Mouse (Mus musculus) neural tube, embryonic 14.5 days (tissue): Measurements from ENCODE around the gene Dnajb12. TPM values are rescaled to one million over a fixed set of nuclear protein-coding genes. Genes with fewer than 3 reads are reported as not detected.
A peak's percentile ranks its signal among the peaks of the same experiment; 100 is the strongest.
"Not testable (repeated sequence)": the region's sequence is repeated elsewhere in the genome, so short reads cannot be mapped to it uniquely, and the experiment has no call there.

Experiments used
- ATAC-seq: fragments of 200-750 bp; cut with Nextera tagmentation; 2 replicates; pipeline ENCODE4 v1.8.0; 2017; ENCODE audit warnings: low read depth, mild to moderate bottlenecking, moderate TSS enrichment, moderate library complexity
- H3K27ac ChIP-seq: fragments of 300-500 bp; sonication (generic); 2 replicates; pipeline ENCODE4 v1.5.1; 2014; ENCODE audit warnings: low read depth, mild to moderate bottlenecking, control low read depth, low read length, moderate library complexity, mixed read lengths
- H3K27me3 ChIP-seq: fragments of 300-500 bp; sonication (generic); 2 replicates; pipeline ENCODE4 v1.6.1; 2014; ENCODE audit warnings: low read length; ENCODE audit not compliant: control insufficient read depth, insufficient read depth
- H3K36me3 ChIP-seq: fragments of 300-500 bp; sonication (generic); 2 replicates; pipeline ENCODE4 v1.6.1; 2014; ENCODE audit warnings: low read length, mixed read lengths; ENCODE audit not compliant: control insufficient read depth, insufficient read depth
- H3K4me1 ChIP-seq: fragments of 300-500 bp; sonication (generic); 2 replicates; pipeline ENCODE4 v1.6.1; 2014; ENCODE audit warnings: low read length; ENCODE audit not compliant: control insufficient read depth, insufficient read depth
- H3K4me2 ChIP-seq: fragments of 300-500 bp; sonication (generic); 2 replicates; pipeline ENCODE4 v1.6.1; 2014; ENCODE audit warnings: mild to moderate bottlenecking, low read depth, low read length, control low read depth
- H3K4me3 ChIP-seq: fragments of 300-500 bp; sonication (generic); 2 replicates; pipeline ENCODE4 v1.5.1; 2014; ENCODE audit warnings: low read depth, low read length, control low read depth, mixed read lengths
- H3K9ac ChIP-seq: fragments of 300-500 bp; sonication (generic); replicated peaks from 2 replicates; pipeline ENCODE4 v1.6.1; 2014; ENCODE audit warnings: low read depth, mild to moderate bottlenecking, control low read depth, low read length, mixed read lengths
- H3K9me3 ChIP-seq: fragments of 300-500 bp; sonication (generic); 2 replicates; pipeline ENCODE4 v1.6.1; 2016; ENCODE audit warnings: low read length; ENCODE audit not compliant: control insufficient read depth
- WGBS: fragments of 180-500 bp; shearing (Covaris S2); extraction: QIAGEN DNeasy Blood & Tissue Kit; methylation state at CpG from one replicate; pipeline ENCODE4 v1.1.7; 2014; 5-methylcytosine and 5-hydroxymethylcytosine counted together
- polyA plus RNA-seq: library from polyadenylated mRNA; unstranded; fragments of >200 nt; fragmentation: Nextera tagmentation; extraction: Ambion mirVana; gene quantifications from 2 replicates; pipeline ENCODE4 v1.2.1, GENCODE M21; 2014

Gene Dnajb12
- polyA plus RNA-seq, 1 experiment from 2014 or later: 23.0 TPM

DNA sequence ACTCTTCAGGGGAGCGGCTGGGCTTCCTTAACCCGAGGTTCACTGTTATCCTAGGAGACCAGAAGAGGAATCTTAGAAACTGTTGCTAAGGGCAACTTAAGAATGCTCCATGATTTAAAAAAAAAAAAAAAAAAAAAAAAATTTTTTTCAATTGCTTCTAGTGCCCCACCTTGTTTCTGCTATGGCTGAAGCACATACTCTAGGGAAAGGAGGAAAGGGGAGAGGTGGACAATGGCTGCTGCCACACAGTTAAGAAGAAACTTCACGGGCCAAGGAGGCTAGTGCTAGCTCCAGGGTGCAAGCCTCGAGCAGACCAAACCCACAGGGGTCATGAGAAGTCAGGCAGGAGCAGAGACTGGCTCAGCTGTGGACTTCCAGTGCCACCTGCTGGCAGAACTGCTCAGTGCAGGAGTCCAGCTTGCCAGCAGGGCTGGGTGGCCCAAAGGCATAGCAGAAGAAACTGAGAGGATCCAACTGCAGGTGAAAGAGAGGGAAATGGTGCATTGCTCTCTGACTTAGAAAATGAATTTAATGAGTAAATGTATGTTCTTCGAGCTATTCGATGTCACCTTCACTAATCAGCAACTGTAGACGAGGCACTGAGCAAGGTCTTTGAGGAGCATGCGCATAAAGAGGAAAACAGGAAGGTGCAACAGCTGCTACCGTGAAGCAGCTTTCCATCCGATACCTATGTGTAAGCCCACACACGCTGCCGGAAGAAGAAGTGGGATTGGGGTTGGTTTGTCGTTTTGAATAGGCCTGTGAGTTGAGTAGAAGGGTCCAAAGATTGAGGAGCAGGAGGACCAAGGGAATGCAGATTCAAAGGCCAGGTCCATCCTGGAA lies 14.3 kb upstream of the Dnajb12 start:
- 35% methylated on average over 13 of the region's 13 CpGs for WGBS
- Histone ChIP-seq H3K27me3 (no peaks in the 10 kb centered on the region), H3K36me3 (no peaks in the 10 kb centered on the region), H3K4me1 (peaks cover 3% of the 10 kb centered on the region; the same call in 1 of the 2 replicates), H3K9me3 (no peaks in the 10 kb centered on the region), H3K9ac (no peak overlapping the region), H3K27ac (no peak overlapping the region), H3K4me2 (no peak overlapping the region), H3K4me3 (no peak overlapping the region)
- ATAC-seq: peak; percentile 82; the same call in 1 of the 2 replicates

- ATAC-seq: no peak
- H3K4me2 ChIP-seq: no peak overlapping the region
- 60% methylated on average over 11 of the region's 11 CpGs for WGBS
These were observed 11.1 kb upstream of the Dnajb12 start for GRCm38 (mm10) chr10:59868266-59868665.

GRCm38 (mm10) chr10:59870038-59870437 lies 9.3 kb upstream of the Dnajb12 start:
- H3K27me3 ChIP-seq: no peaks in the 10 kb centered on the region
- no peak overlapping the region for H3K27ac ChIP-seq
- 0 out of 2 replicates have a peak, but pooled peaks have one; percentile 33 for ATAC-seq
- H3K9me3 ChIP-seq: no peaks in the 10 kb centered on the region
- no peaks in the 10 kb centered on the region for H3K4me1 ChIP-seq
- no peak overlapping the region for H3K4me2 ChIP-seq
- WGBS: 82% methylated on average over 6 of the region's 6 CpGs
- no peaks in the 10 kb centered on the region for H3K36me3 ChIP-seq
- H3K9ac ChIP-seq: no peak overlapping the region
- no peak overlapping the region for H3K4me3 ChIP-seq

More at GRCm38 (mm10) chr10:59868266-59868665, 11.1 kb upstream of the Dnajb12 start:
- no peaks in the 10 kb centered on the region for H3K9me3 ChIP-seq
- H3K4me3 ChIP-seq: no peak overlapping the region
- no peak overlapping the region for H3K27ac ChIP-seq
- H3K36me3 ChIP-seq: no peaks in the 10 kb centered on the region
- no peaks in the 10 kb centered on the region for H3K27me3 ChIP-seq
- H3K9ac ChIP-seq: no peak overlapping the region
- H3K4me1 ChIP-seq: peaks cover 3% of the 10 kb centered on the region; the same call in 1 of the 2 replicates

- H3K4me3 ChIP-seq: not testable (repeated sequence)
- 91% methylated on average over 4 of the region's 4 CpGs for WGBS
These were observed 6.7 kb upstream of the Dnajb12 start for GRCm38 (mm10) chr10:59872651-59873050.

DNA sequence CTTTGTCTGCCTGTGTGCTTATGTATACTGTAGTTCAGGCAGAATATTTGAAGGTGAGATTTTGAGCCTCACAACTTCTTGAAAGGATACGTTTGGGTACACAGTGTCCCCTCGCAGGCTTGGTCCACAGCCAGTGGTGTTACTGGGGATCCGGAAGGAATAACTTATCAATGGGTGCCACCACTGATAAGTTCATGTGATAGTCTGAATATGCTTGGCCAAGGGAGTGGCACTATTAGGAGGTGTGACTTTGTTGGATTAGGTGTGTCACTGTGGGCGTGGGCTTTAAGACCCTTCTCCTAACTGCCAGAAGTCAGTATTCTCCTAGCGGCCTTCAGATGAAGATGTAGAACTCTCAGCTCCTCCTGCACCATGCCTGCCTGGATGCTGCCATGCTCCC lies 6.2 kb upstream of the Dnajb12 start:
- H3K36me3 ChIP-seq: no peaks in the 10 kb centered on the region
- ATAC-seq: no peak
- WGBS: 92% methylated on average over 5 of the region's 5 CpGs
- H3K27ac ChIP-seq: no peak overlapping the region
- no peaks in the 10 kb centered on the region for H3K4me1 ChIP-seq
- H3K9me3 ChIP-seq: no peaks in the 10 kb centered on the region
- H3K27me3 ChIP-seq: no peaks in the 10 kb centered on the region
- no peak overlapping the region for H3K4me2 ChIP-seq
- H3K9ac ChIP-seq: no peak overlapping the region
- no peak overlapping the region for H3K4me3 ChIP-seq

More at GRCm38 (mm10) chr10:59872651-59873050, 6.7 kb upstream of the Dnajb12 start:
- H3K9me3 ChIP-seq, H3K27ac ChIP-seq, H3K36me3 ChIP-seq, H3K9ac ChIP-seq, H3K4me2 ChIP-seq, ATAC-seq, H3K4me1 ChIP-seq, H3K27me3 ChIP-seq: not testable (repeated sequence)

DNA sequence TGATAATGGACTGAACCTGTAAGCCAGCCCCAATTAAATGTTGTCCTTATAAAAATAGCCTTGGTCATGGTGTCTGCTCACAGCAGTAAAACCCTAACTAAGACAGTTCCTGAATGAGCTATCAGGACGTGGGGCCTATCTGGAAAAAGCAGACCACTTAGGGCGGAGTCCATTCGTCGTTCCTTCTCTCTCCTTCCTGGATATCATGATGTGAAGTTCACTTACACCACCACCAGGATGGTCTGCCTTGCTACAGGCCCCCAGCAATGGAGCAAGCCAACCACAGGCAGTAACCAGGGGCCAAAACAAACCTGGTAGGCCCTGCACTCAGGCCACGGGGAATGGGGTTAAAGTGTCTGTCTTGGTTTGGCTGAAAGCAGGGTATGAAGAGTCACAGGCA lies 5.7 kb upstream of the Dnajb12 start:
- no peak for ATAC-seq
- no peak overlapping the region for H3K27ac ChIP-seq
- no peaks in the 10 kb centered on the region for H3K27me3 ChIP-seq
- H3K9ac ChIP-seq: no peak overlapping the region
- WGBS: 77% methylated on average over 5 of the region's 5 CpGs
- 0 out of 2 replicates have a peak, but pooled peaks cover 2% of the 10 kb centered on the region for H3K4me1 ChIP-seq
- no peak overlapping the region for H3K4me2 ChIP-seq
- H3K36me3 ChIP-seq: no peaks in the 10 kb centered on the region
- H3K9me3 ChIP-seq: no peaks in the 10 kb centered on the region
- no peak overlapping the region for H3K4me3 ChIP-seq

DNA sequence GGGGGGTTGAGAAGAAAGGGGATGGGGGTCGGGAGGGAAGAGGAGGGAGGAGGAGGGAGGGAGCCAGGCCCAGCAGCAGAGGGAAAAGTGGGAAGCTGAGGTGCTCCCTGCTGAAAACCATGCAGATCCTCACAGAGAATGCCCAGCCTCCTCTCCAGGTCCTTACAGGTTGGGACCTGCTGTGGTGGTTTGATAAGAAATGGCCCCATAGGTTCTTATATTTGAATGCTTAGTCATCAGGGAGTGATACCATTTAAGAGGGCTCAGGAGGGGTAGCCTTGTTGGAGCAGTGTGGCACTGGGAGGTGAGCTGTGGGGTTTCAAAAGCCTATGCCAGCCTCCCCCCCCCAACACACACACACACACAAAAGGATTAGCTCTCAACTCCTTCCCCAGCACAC lies 4.0 kb upstream of the Dnajb12 start:
- WGBS: 29% methylated on average over 1 of the region's 1 CpGs
- no peak overlapping the region for H3K27ac ChIP-seq
- no peak for ATAC-seq
- no peak overlapping the region for H3K4me2 ChIP-seq
- H3K4me1 ChIP-seq: peaks cover 7% of the 10 kb centered on the region
- H3K4me3 ChIP-seq: no peak overlapping the region
- H3K27me3 ChIP-seq: no peaks in the 10 kb centered on the region
- no peak overlapping the region for H3K9ac ChIP-seq
- H3K36me3 ChIP-seq: no peaks in the 10 kb centered on the region
- no peaks in the 10 kb centered on the region for H3K9me3 ChIP-seq

DNA sequence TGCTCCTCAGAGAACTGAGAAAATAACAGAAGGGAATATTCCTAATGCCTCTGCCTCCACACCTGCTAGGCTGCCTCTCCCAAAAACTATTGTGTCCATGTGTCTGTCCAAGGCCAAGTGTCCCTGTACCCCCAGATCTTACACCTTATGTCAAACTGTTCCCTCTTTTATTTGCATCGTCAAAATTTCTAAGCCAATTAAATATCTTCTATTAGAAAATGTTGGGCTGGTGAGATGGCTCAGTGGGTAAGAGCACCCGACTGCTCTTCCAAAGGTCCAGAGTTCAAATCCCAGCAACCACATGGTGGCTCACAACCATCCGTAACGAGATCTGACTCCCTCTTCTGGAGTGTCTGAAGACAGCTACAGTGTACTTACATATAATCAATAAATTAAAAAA lies 2.7 kb upstream of the Dnajb12 start:
- not testable (repeated sequence) for H3K36me3 ChIP-seq

DNA sequence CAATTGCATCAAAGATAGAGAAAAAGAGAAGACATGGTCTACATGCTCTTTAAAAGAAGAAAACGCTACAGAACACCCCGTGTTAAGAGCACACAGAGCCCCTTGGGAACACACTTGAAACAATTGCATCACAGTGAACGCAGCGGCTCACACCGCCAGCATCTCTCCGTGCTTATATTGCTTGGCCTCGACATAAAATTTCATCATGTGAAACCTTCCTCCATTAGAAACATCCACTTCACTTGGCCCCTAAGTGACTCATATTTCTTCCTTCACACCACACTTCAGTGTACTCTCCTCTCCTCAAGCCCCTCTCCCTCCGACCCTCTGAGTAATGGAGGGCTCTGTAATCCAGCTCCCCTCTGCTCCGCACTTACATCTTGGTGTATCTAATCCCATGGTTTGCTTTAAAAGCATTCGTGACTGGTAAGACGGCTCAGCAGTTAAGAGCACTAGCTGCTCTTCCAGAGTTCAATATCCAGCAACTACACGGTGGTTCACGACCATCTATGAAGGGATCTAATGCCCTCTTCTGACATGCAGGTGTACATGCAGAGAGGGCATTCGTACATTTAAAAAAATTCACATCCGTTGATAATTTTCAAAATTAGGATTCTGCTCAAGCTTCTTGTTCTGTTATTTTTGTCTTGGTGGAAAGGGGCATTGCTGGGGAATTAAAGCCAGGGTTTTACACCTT lies 1.8 kb upstream of the Dnajb12 start:
- Histone ChIP-seq H3K27ac (no peak overlapping the region), H3K4me3 (no peak overlapping the region), H3K9me3 (no peaks in the 10 kb centered on the region), H3K27me3 (no peaks in the 10 kb centered on the region), H3K36me3 (no peaks in the 10 kb centered on the region), H3K9ac (no peak overlapping the region), H3K4me2 (no peak overlapping the region), H3K4me1 (peaks cover 14% of the 10 kb centered on the region)
- 70% methylated on average over 15 of the region's 15 CpGs for WGBS
- no peak for ATAC-seq

More for the DNA sequence above, 2.7 kb upstream of the Dnajb12 start:
- not testable (repeated sequence) for H3K9me3 ChIP-seq, H3K27me3 ChIP-seq, H3K27ac ChIP-seq, H3K9ac ChIP-seq, H3K4me3 ChIP-seq, H3K4me2 ChIP-seq, ATAC-seq
- 87% methylated on average over 4 of the region's 4 CpGs for WGBS
- H3K4me1 ChIP-seq: peaks cover 14% of the 10 kb centered on the region
